Mouse (Mus musculus) embryo, embryonic 10 days (tissue): ENCODE measurements at regions not wholly inside any gene's neighbourhood (a gene's known extent, or its start where the extent isn't known, plus 50 kb on each side); places are given as distances from the start of the nearest gene placed in this dataset.
A peak's percentile ranks its signal among the peaks of the same experiment; 100 is the strongest.
"Not testable (repeated sequence)": the region's sequence is repeated elsewhere in the genome, so short reads cannot be mapped to it uniquely, and the experiment has no call there.

Experiments used
- DNase-seq: peaks from one replicate; pipeline ENCODE4 v3.0.0-alpha.2; 2015; ENCODE audit warnings: low spot score

DNA sequence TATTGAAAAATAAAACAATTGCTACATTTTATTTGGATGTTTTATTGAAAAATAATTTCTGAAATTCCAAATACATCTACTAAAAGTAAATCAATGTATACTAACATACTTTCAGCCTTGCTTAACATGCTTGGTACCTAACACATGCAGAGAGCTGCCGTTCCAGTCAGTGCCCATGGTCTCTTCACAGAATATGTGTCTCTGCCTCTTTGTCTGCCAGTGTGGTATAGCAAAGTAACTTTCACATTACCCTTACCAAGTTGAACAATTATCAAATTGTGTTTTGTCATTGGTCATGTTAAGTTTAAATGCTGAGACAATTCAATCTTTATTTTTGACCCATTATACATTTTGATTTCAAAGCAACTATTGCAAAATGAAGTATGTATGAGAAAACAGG is 1159.2 kb upstream of the Foxg1 start:
- peak; percentile 6 for DNase-seq

DNA sequence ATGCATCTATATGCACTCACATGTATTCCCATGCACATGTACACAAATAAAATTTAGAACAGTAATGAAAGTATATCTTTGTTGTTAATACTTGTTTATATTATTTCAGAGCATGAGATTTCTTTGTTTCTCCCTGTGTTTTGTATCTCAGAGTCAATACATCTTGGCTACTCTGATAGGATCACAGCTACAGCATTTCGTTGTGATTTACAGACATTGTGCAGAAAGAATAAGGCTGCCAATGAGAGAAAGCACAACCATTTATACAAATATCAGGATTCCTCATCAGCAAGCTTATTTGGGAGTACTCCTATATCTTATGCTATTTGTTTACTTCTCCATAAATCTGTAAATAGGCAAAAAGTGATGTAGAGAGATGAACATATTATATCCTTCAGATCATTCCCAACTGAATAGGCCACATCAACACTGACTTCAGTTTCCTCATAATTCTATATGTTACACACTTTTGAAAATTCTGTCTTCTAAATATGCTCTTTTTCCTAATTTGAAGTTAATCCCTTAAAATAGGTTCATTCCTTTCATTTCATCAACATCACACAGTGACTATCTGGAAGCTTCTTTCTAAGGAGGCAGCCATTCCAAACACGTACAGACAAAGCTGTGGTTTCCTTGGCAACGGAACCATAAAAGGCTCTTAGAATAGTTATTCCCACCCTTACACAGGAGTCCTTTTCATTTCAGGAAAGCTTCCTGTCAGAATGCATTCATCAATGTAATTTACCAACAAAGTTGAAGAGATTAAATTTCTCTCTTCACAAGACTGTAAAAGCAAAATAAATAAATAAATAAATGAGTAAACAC is 1160.3 kb upstream of the Foxg1 start:
- peak; percentile 82 for DNase-seq

DNA sequence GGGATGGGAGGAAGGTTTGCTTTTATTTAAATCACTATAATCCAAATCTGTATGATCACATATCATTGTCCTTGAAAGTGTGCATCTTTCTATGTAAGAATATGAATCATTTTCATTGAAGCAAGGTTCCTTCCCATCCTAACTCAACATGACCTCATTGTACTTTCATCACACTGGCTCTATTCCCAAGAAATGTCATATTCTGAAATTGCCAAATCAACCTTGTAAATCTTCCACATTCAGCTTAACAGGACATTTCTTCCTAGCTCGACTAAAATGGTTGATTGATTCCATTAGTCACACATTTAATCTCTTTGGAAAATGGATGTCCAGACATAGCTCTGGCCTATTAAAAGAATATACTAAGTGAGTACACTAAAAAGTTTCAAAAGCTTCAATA is 1200.6 kb upstream of the Foxg1 start:
- DNase-seq: no peak

DNA sequence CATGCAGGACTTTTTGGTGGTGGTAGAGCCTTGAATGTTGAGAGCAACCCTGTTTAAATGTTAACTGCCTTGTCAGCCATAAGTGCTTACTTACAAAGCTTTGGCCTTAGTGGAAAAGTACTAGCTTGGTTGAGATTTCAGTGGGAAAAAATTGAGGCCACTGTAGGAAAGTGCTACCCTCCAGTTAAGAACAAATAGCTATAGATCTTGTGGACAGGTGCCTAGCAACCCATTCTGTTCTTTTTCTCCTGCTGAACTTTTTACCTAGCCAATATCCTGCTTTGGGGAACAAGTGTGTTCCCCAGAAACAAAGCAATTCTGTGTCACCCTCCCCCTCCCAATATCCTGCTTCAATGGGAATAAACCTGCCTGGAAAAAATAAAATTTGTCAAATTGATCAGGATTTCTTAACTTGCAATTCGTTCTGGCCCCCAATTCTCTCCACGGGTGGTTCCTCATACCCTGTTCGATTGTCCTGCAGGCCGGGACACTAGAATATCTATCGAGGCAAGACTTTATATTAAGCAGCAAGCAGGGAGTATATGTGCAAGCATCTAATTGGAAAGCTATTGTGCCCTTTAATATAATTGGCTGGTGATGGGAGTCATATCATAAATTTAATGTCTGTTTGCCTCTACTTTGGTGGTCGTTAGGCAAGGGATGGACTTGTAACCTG is 1208.4 kb upstream of the Foxg1 start:
- no peak for DNase-seq

DNA sequence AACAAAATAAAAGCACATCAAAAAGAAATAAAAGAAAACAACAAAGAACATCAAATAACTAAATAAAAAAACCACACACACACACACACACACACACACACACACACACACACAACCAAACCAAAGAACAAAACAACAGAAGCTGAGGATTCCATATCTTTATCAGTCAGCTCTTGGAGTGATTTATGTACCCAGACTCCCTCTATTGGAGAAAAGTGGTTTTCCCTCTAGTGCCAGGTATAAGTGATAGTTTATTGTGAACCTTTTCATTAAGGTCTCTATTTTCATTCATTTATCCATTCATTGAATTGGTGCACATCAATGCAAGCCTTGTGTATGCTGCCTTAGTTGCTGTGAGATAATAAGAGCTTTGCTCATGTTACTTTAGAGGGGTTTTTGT is 1236.3 kb upstream of the Foxg1 start:
- no peak for DNase-seq

DNA sequence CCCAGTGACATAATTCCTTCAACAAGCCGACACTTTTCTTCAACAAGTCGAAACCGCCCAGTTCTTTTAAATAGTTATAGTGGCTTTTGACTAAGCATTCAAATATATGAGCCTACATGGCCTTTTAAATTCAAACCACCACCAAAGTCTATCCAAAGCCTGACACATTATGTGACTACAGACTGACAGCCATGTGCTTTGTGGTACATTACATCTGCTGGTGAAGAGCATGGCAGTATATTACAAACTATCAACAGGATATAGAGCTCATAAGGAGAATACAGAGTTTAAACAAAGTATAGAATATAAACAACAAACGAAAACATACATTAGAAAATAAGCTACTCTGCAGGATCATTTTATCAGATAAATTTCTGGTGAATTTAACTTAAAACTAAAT is 1259.5 kb upstream of the Foxg1 start:
- no peak for DNase-seq

DNA sequence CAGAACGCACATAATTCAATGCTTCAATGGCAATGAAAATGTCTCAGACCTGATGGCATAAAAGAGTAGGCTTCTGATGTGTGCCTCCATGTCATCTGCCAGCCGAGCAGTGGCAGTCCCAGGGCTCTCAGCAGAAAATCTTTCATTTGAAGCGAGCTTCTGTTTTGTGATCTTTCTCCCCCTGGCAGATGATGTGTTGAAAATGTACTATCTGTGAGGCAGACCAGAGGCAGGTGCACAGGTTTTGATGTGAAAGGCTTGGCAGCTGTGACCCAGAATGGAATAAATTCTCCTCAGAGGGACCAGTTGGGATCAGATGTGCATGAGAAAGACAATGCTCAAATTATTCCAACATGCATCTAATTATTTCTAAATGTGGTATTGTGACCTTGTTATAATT is 1281.0 kb upstream of the Nova1 start:
- no peak for DNase-seq

DNA sequence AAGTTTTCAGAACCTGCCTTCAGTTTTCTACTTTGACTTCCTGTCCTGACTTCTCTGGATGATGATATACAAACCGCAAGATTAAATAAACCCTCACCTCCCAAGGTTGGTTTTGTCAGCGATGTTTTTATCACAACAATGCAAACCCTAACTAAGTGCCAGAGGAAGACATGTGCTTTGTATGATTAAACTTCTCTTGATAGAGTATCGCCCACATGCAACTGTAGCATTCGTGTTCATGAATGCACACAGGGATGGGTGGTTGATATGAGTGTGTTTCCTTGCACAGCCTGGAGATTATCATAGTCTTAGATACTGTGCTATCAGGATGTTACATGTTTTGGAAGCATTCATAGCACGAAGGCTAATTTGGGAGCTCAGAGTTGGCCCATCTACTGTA is 1268.3 kb upstream of the Nova1 start:
- DNase-seq: no peak

DNA sequence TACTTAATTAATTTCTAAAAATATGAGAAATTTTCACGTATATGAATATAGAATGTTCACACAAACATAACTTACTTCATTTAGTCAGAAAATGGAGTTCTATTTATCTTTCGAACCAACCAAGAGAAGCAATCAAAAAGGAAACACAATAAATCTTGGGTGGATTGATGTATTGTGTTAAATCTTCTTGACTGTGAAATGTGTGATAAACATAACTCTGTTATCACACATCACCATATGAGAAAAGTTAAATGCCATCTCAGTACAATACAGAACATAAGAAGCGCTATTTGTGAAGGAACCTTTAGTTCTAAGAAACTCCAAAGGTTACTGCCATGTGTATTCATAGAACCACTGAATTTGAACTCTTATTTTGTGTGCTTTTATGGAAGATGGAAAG is 1264.6 kb upstream of the Nova1 start:
- DNase-seq: no peak

DNA sequence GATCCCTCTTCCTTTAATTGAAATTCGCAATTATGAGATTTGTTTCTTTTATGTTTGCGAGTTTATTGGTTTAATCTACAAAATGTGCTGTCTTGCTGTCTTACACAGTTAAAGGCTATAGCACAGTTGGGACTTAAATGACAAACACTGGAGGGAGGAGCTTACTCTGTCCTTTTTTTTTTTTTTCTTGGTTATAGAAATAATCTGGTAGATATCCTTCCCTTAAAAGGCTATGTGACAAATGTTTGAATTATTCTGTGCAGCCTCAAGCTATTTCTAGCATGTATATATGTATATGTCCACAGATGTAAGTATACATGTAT is 1243.9 kb upstream of the Nova1 start:
- DNase-seq: no peak

DNA sequence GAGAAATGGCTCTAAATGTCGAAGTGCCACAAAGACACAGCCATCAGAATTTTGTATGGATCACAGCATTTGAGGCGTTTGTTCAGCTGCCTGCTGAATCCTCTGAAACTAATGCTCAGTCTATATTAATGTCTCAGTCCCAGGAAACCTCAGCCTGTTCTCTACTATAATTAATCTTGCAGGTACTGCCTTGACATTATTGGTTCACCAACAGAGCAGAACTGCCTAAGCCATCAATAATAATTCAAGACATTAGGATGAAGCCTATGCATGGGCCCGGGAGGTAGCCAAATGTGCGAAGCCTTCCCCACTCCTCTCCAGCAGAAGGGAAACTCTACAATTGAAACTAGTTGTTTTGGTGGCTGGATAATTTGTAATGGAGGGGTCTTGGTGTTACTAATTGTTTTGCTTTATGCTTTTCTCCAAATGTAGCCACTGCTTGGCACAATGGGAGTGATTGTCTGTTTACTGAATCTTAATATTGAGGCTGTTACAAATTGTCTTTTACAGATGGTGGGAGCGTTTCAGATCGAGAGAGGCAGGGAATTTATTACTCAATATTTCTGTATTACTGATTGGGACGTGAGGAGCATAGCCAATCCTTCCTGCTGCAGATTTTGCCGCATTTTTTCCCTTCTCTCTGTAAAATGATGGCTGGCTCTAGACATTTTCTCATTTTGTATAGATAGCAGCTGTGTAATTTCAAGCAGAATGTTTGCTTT is 1243.3 kb upstream of the Nova1 start:
- no peak for DNase-seq

DNA sequence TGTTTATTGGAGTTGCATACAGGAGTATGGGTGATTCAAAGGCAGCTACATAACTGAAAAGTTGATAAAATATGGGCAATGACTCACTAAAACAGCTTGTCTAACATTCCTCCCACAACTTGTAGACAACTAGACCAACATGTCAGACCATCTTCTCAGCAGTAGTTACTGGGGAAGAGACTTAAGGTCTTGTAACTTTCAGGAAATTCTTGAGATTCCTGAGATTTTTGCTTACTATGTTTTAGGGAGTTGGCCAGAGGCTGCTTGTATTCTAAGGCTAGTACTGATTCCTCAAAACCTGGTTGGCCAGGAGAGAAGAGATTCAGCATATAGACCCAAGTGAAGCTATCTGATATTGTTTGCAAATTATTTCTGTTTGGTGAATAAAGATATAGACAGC is 1201.7 kb upstream of the Nova1 start:
- DNase-seq: no peak

DNA sequence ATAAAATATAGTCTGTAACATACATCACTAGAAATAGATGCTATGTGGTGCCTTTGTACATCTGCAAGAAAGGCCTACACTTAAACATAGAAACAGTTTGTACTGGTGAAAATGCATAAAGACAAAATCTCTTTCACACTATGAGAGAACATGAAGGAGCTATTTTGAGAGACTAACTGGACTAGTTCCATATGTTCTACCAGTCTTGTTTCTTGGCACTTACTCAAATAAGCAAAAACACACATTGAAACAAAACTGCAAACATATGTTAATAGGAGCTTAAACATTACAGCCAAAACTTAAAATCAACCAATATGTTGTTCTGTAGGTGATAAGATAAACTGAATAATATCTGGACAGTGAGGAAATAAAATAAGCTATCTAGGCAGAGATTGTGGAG is 1157.1 kb upstream of the Nova1 start:
- DNase-seq: no peak

DNA sequence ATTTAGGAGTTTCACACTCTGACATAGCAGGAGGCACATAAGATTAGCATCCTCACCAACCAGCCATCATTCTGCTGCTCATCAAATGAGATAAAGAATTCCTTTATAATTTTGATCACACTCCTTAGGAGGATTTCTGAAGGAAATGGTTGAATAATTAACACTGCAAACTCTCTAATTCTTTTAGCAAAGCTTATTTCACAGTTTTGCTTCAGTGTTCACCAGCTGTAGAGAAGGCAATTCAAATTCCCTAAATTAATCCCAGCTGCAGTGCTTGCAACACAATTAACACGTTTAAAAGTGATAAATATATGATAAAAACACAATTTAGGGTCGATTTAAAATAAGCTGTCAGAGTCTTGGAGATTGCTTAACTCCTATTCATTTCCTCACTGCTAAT is 1150.9 kb upstream of the Nova1 start:
- no peak for DNase-seq

DNA sequence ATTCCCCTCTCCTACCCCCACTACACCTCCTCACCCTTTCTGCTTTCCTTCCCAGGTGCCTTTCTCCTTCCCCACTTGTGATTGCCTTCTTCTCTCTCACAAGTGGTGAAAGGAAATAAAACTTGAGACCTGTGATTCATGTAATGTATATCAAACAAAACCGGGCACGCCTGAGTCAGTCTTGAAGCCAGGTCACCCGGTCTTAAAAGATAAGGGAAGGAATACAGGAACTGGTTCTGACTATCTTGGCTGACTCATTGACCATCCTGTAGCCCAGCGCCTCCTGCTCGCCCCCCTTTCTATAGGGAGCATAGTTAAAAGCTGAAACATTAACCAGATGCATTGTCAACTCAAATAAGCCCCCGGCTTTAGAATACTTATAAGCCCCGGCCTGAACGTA is 1135.6 kb upstream of the Nova1 start:
- DNase-seq: no peak

DNA sequence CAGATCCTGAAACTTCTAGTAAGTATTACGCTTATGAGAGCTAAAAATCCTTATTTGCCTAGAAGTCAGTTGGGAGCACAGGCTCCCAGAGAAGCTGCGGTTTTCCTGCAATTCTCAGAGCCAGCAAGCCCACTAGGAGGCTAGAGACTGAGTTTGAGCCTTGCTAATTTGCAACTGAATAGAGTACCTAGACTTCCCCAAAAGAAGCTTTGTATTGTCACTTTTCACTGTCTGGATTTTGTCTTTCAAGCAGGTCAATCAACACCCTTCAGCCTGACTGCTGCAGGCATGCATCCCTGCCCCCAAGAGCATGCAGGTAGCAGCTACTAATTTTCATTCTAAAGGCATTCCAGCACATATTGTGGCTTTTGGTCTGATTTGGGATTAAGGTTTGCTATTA is 1120.8 kb upstream of the Nova1 start:
- DNase-seq: not testable (repeated sequence)

DNA sequence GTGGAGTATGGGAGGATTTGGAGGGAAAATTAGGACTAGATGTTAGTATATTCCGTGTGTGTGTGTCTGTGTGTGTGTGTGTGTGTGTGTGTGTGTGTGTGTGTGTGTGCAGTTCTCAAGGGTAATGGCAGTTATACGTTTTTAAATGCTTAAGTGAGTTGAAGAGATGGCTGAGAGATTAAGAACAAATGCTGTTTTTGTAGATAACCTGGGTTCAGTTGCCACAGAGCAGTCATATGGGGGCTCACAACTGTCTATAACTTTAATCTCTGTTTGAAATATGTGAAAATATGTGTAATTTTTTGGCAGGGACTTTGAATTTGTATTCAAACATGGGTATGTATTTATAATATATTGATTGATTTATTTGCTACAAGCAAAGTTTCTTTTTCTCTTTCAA is 1108.3 kb upstream of the Nova1 start:
- DNase-seq: no peak
